Mouse (Mus musculus) cortical plate, adult 2 months (tissue): ENCODE results near the gene Hoxd10.

ENCODE experiments used
- CTCF ChIP-seq: fragments of 200-500 bp; IDR thresholded peaks from 2 replicates; pipeline ENCODE4 v1.5.1; 2011; ENCODE audit warnings: mild to moderate bottlenecking, control low read depth, low read length; ENCODE audit not compliant: insufficient read depth; ENCODE audit errors: extremely low read depth
- POLR2A ChIP-seq: fragments of 200-500 bp; IDR thresholded peaks from 2 replicates; pipeline ENCODE4 v1.6.1; 2011; ENCODE audit warnings: mild to moderate bottlenecking, low read length, control low read depth; ENCODE audit not compliant: insufficient read depth; ENCODE audit errors: extremely low read depth

- TF ChIP-seq CTCF = no peak
- no peak for TF ChIP-seq POLR2A
These were observed 38.8 kb upstream of the Hoxd10 start for GRCm38 (mm10) chr2:74652996-74653340.
